Mouse (Mus musculus): Measurements from ENCODE around the gene Olfr536. TPM values are rescaled to one million over a fixed set of nuclear protein-coding genes. Genes with fewer than 3 reads are reported as not detected.
"Not testable (repeated sequence)": the region's sequence is repeated elsewhere in the genome, so short reads cannot be mapped to it uniquely, and the experiment has no call there.

Olfr536 gene
- not detected in 2 replicates for polyA plus RNA-seq (2015; fragmentation: Nextera tagmentation; extraction: Ambion mirVana)

- not testable (repeated sequence) for H3K4me2 ChIP-seq; H3K4me3 ChIP-seq; H3K27ac ChIP-seq; H3K4me1 ChIP-seq (replicated peaks); H3K36me3 ChIP-seq; H3K9ac ChIP-seq; ATAC-seq (replicated peaks; ENCODE audit: insufficient number of reproducible peaks, insufficient read depth, low FRiP score, low read depth); H3K9me3 ChIP-seq (replicated peaks); H3K27me3 ChIP-seq
- 43% methylated on average over 2 of the region's 2 CpGs for WGBS
Measured at GRCm38 (mm10) chr7:140507346-140508021, at the start of gene Olfr536. TSS of gene Olfr536 (minus strand) at chr7:140507396.

- no peak overlapping the region for H3K4me3 ChIP-seq
- no peaks in the 10 kb centered on the region for H3K4me1 ChIP-seq (replicated peaks)
- H3K9me3 ChIP-seq (replicated peaks), result no peaks in the 10 kb centered on the region
- ATAC-seq (replicated peaks; ENCODE audit: insufficient number of reproducible peaks, insufficient read depth, low FRiP score, low read depth), result no peak
- H3K27me3 ChIP-seq, result no peaks in the 10 kb centered on the region
- H3K27ac ChIP-seq, result no peak overlapping the region
- no peak overlapping the region for H3K9ac ChIP-seq
- 59% methylated on average over 2 of the region's 2 CpGs for WGBS
- no peak overlapping the region for H3K4me2 ChIP-seq
- no peaks in the 10 kb centered on the region for H3K36me3 ChIP-seq
Measured at GRCm38 (mm10) chr7:140539746-140540145, 32.5 kb upstream of the Olfr536 start.

GRCm38 (mm10) chr7:140494702-140495101 lies 12.5 kb downstream of the Olfr536 start:
- H3K27ac ChIP-seq, result no peak overlapping the region
- no peak overlapping the region for H3K9ac ChIP-seq
- H3K9me3 ChIP-seq (replicated peaks), result no peaks in the 10 kb centered on the region
- H3K4me3 ChIP-seq, result no peak overlapping the region
- H3K27me3 ChIP-seq, result no peaks in the 10 kb centered on the region
- H3K36me3 ChIP-seq, result no peaks in the 10 kb centered on the region
- H3K4me1 ChIP-seq (replicated peaks), result no peaks in the 10 kb centered on the region
- ATAC-seq (replicated peaks; ENCODE audit: insufficient number of reproducible peaks, insufficient read depth, low FRiP score, low read depth), result no peak
- no peak overlapping the region for H3K4me2 ChIP-seq

- Histone ChIP-seq H3K4me1 (replicated peaks) (no peaks in the 10 kb centered on the region), H3K36me3 (no peaks in the 10 kb centered on the region), H3K9ac (no peak overlapping the region), H3K4me2 (no peak overlapping the region), H3K27ac (no peak overlapping the region), H3K4me3 (no peak overlapping the region), H3K27me3 (no peaks in the 10 kb centered on the region), H3K9me3 (replicated peaks) (no peaks in the 10 kb centered on the region)
- WGBS, result 39% methylated on average over 2 of the region's 2 CpGs
- ATAC-seq (replicated peaks; ENCODE audit: insufficient number of reproducible peaks, insufficient read depth, low FRiP score, low read depth), result no peak
Measured at GRCm38 (mm10) chr7:140494231-140494630, 13.0 kb downstream of the Olfr536 start.

- no peaks in the 10 kb centered on the region for H3K36me3 ChIP-seq
- WGBS, result 57% methylated on average over 1 of the region's 1 CpGs
- H3K4me2 ChIP-seq, result no peak overlapping the region
- no peak overlapping the region for H3K4me3 ChIP-seq
- no peak overlapping the region for H3K27ac ChIP-seq
- no peaks in the 10 kb centered on the region for H3K9me3 ChIP-seq (replicated peaks)
- H3K27me3 ChIP-seq, result no peaks in the 10 kb centered on the region
- ATAC-seq (replicated peaks; ENCODE audit: insufficient number of reproducible peaks, insufficient read depth, low FRiP score, low read depth), result no peak
- H3K9ac ChIP-seq, result no peak overlapping the region
- no peaks in the 10 kb centered on the region for H3K4me1 ChIP-seq (replicated peaks)
Measured at GRCm38 (mm10) chr7:140488981-140489380, 18.2 kb downstream of the Olfr536 start.

- WGBS, result 77% methylated on average over 1 of the region's 1 CpGs
- Histone ChIP-seq H3K9ac (no peak within 1 kb of the TSS), H3K4me3 (no peak within 1 kb of the TSS), H3K27me3 (no peaks in the 10 kb centered on the region), H3K36me3 (no peaks in the 10 kb centered on the region), H3K4me1 (replicated peaks) (no peaks in the 10 kb centered on the region), H3K9me3 (replicated peaks) (no peaks in the 10 kb centered on the region; the same call in 1 of the 2 replicates), H3K4me2 (no peak within 1 kb of the TSS), H3K27ac (no peak within 1 kb of the TSS)
- ATAC-seq (replicated peaks; ENCODE audit: insufficient number of reproducible peaks, insufficient read depth, low FRiP score, low read depth), result no peak
Measured at GRCm38 (mm10) chr7:140483916-140484315, 23.3 kb downstream of the Olfr536 start, which contains the start of gene Olfr535. TSS of gene Olfr535 (plus strand) at chr7:140484216.

- Histone ChIP-seq H3K4me2 (no peak overlapping the region), H3K4me1 (replicated peaks) (no peaks in the 10 kb centered on the region), H3K4me3 (no peak overlapping the region), H3K27ac (no peak overlapping the region), H3K9me3 (replicated peaks) (no peaks in the 10 kb centered on the region; the same call in 1 of the 2 replicates), H3K27me3 (no peaks in the 10 kb centered on the region), H3K9ac (no peak overlapping the region), H3K36me3 (no peaks in the 10 kb centered on the region)
- WGBS, result 87% methylated on average over 1 of the region's 1 CpGs
- ATAC-seq (replicated peaks; ENCODE audit: insufficient number of reproducible peaks, insufficient read depth, low FRiP score, low read depth), result no peak
Measured at GRCm38 (mm10) chr7:140478733-140479132, 28.5 kb downstream of the Olfr536 start.

- H3K4me2 ChIP-seq, result no peak overlapping the region
- H3K27me3 ChIP-seq, result no peaks in the 10 kb centered on the region
- no peak for ATAC-seq (replicated peaks; ENCODE audit: insufficient number of reproducible peaks, insufficient read depth, low FRiP score, low read depth)
- H3K27ac ChIP-seq, result no peak overlapping the region
- 56% methylated on average over 1 of the region's 1 CpGs for WGBS
- H3K4me3 ChIP-seq, result no peak overlapping the region
- no peaks in the 10 kb centered on the region; the same call in 1 of the 2 replicates for H3K9me3 ChIP-seq (replicated peaks)
- H3K9ac ChIP-seq, result no peak overlapping the region
- H3K36me3 ChIP-seq, result no peaks in the 10 kb centered on the region
- H3K4me1 ChIP-seq (replicated peaks), result no peaks in the 10 kb centered on the region
Measured at GRCm38 (mm10) chr7:140477886-140478285, 29.3 kb downstream of the Olfr536 start.

- not testable (repeated sequence) for ATAC-seq (replicated peaks; ENCODE audit: insufficient number of reproducible peaks, insufficient read depth, low FRiP score, low read depth); H3K27ac ChIP-seq
Measured at GRCm38 (mm10) chr7:140463070-140463469, 44.1 kb downstream of the Olfr536 start, which contains the start of gene Olfr533. TSS of gene Olfr533 (plus strand) at chr7:140463370.

More at GRCm38 (mm10) chr7:140463070-140463469, 44.1 kb downstream of the Olfr536 start, which contains the start of gene Olfr533:
- H3K36me3 ChIP-seq; H3K9me3 ChIP-seq (replicated peaks); H3K4me3 ChIP-seq; H3K9ac ChIP-seq; H3K4me1 ChIP-seq (replicated peaks); H3K4me2 ChIP-seq; H3K27me3 ChIP-seq: not testable (repeated sequence)
- WGBS, result no CpG with 5 or more reads among the region's 1 CpGs

Other genes with a start within 250 kb of the Olfr536 start
- gene Olfr525, start 186.5 kb downstream of the Olfr536 start, polyA plus RNA-seq (2015; fragmentation: Nextera tagmentation; extraction: Ambion mirVana), result not detected in 2 replicates
- gene Olfr527, start 173.4 kb downstream of the Olfr536 start, polyA plus RNA-seq (2015; fragmentation: Nextera tagmentation; extraction: Ambion mirVana), result not detected in 2 replicates
- gene Olfr60, start 145.7 kb downstream of the Olfr536 start, polyA plus RNA-seq (2015; fragmentation: Nextera tagmentation; extraction: Ambion mirVana), result not detected in 2 replicates
- gene Olfr530, start 131.1 kb downstream of the Olfr536 start, polyA plus RNA-seq (2015; fragmentation: Nextera tagmentation; extraction: Ambion mirVana), result not detected in 2 replicates
- not detected in 2 replicates for gene Olfr531, start 104.5 kb downstream of the Olfr536 start, polyA plus RNA-seq (2015; fragmentation: Nextera tagmentation; extraction: Ambion mirVana)
- not detected in 2 replicates for gene Olfr532, start 85.8 kb downstream of the Olfr536 start, polyA plus RNA-seq (2015; fragmentation: Nextera tagmentation; extraction: Ambion mirVana)
- gene Olfr533, start 44.0 kb downstream of the Olfr536 start, polyA plus RNA-seq (2015; fragmentation: Nextera tagmentation; extraction: Ambion mirVana), result not detected in 2 replicates
- gene Olfr535, start 23.2 kb downstream of the Olfr536 start, polyA plus RNA-seq (2015; fragmentation: Nextera tagmentation; extraction: Ambion mirVana), result not detected in 2 replicates
- gene Olfr538, start 60.5 kb upstream of the Olfr536 start, polyA plus RNA-seq (2015; fragmentation: Nextera tagmentation; extraction: Ambion mirVana), result not detected in 2 replicates
- gene Olfr46, start 93.9 kb upstream of the Olfr536 start, polyA plus RNA-seq (2015; fragmentation: Nextera tagmentation; extraction: Ambion mirVana), result not detected in 2 replicates
- not detected in 2 replicates for gene Olfr61, start 121.6 kb upstream of the Olfr536 start, polyA plus RNA-seq (2015; fragmentation: Nextera tagmentation; extraction: Ambion mirVana)
- not detected in 2 replicates for gene Olfr53, start 139.1 kb upstream of the Olfr536 start, polyA plus RNA-seq (2015; fragmentation: Nextera tagmentation; extraction: Ambion mirVana)
- gene Olfr539, start 152.5 kb upstream of the Olfr536 start, polyA plus RNA-seq (2015; fragmentation: Nextera tagmentation; extraction: Ambion mirVana), result not detected in 2 replicates
- gene Olfr45, start 174.6 kb upstream of the Olfr536 start, polyA plus RNA-seq (2015; fragmentation: Nextera tagmentation; extraction: Ambion mirVana), result not detected in 2 replicates
- not detected in 2 replicates for gene Olfr541, start 189.9 kb upstream of the Olfr536 start, polyA plus RNA-seq (2015; fragmentation: Nextera tagmentation; extraction: Ambion mirVana)

All from heart, embryonic 15.5 days (tissue).